Mouse (Mus musculus): ENCODE data around the gene Ppm1b.

Ppm1b gene

GRCm38 (mm10) chr17:85025151-85025550, 68.6 kb downstream of the Ppm1b start:
- no peak for DNase-seq

- no peak for DNase-seq
Observed at GRCm38 (mm10) chr17:85026436-85026835, 69.9 kb downstream of the Ppm1b start.

GRCm38 (mm10) chr17:85027247-85027646, 70.7 kb downstream of the Ppm1b start:
- no peak for DNase-seq

- no peak for DNase-seq
Observed at GRCm38 (mm10) chr17:85028093-85028739, 71.7 kb downstream of the Ppm1b start, which contains the start of gene Slc3a1. Gene Slc3a1, plus strand, starts transcription at chr17:85028376.

GRCm38 (mm10) chr17:85028797-85029196, 72.3 kb downstream of the Ppm1b start:
- no peak for DNase-seq

- no peak for DNase-seq
Observed at GRCm38 (mm10) chr17:85030651-85031050, 74.1 kb downstream of the Ppm1b start.

- DNase-seq, result no peak
Observed at GRCm38 (mm10) chr17:85033087-85033486, 76.5 kb downstream of the Ppm1b start.

GRCm38 (mm10) chr17:85034068-85034467, 77.5 kb downstream of the Ppm1b start:
- no peak for DNase-seq

- DNase-seq, result no peak
Observed at GRCm38 (mm10) chr17:85037855-85038254, 81.3 kb downstream of the Ppm1b start.

GRCm38 (mm10) chr17:85038311-85038710, 81.8 kb downstream of the Ppm1b start:
- no peak for DNase-seq

GRCm38 (mm10) chr17:85038761-85039160, 82.2 kb downstream of the Ppm1b start:
- no peak for DNase-seq

GRCm38 (mm10) chr17:85040913-85041312, 84.4 kb downstream of the Ppm1b start:
- DNase-seq, result no peak

- DNase-seq, result no peak
Observed at GRCm38 (mm10) chr17:85042419-85042818, 85.9 kb downstream of the Ppm1b start.

GRCm38 (mm10) chr17:85043404-85043816, 86.9 kb downstream of the Ppm1b start:
- no peak for DNase-seq

GRCm38 (mm10) chr17:85044466-85044865, 87.9 kb downstream of the Ppm1b start:
- no peak for DNase-seq

GRCm38 (mm10) chr17:85045160-85045559, 88.6 kb downstream of the Ppm1b start:
- DNase-seq, result no peak

- DNase-seq, result no peak
Observed at GRCm38 (mm10) chr17:85048379-85048778, 91.8 kb downstream of the Ppm1b start.

GRCm38 (mm10) chr17:85058276-85058675, 101.7 kb downstream of the Ppm1b start:
- no peak for DNase-seq

- no peak for DNase-seq
Observed at GRCm38 (mm10) chr17:85059136-85059535, 102.6 kb downstream of the Ppm1b start.

GRCm38 (mm10) chr17:85063560-85063959, 107.0 kb downstream of the Ppm1b start:
- DNase-seq, result no peak

GRCm38 (mm10) chr17:85067331-85067730, 110.8 kb downstream of the Ppm1b start:
- DNase-seq, result no peak

GRCm38 (mm10) chr17:85070658-85071057, 114.1 kb downstream of the Ppm1b start:
- DNase-seq, result no peak

- DNase-seq, result no peak
Observed at GRCm38 (mm10) chr17:85071088-85071775, 114.7 kb downstream of the Ppm1b start.

GRCm38 (mm10) chr17:85072383-85072782, 115.8 kb downstream of the Ppm1b start:
- no peak for DNase-seq

- DNase-seq, result no peak
Observed at GRCm38 (mm10) chr17:85073214-85073613, 116.7 kb downstream of the Ppm1b start.
